Mouse (Mus musculus): ENCODE results near the gene 1700016D06Rik. TPM values are rescaled to one million over a fixed set of nuclear protein-coding genes. Genes with fewer than 3 reads are reported as not detected.
A peak's percentile ranks its signal among the peaks of the same experiment; 100 is the strongest.

1700016D06Rik gene
- polyA plus RNA-seq, 1 experiment from 2014 or later, result not detected

DNA sequence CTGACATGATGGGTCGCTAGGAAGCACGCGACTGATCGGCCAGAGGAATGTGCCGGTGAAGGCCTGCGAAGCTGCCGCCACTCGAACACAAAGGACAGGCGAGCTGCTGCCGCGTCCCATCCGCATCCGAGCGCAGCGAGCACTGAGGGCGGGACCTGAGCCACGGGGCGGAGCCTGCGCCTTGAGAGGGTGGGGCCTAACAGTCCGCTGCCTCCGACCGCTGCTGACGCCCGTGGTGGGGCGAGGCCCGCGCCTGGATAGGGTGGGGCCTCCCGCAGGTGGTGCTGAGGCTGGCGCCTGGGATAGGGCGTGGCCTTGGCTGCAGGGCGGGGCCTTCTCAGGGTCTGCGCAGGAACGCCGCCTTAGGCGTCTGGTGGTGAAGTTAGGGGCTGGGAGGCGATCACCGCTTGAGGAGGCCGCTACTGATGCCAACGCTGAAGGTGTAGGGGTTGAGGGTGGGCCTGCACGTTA, 65.2 kb downstream of the 1700016D06Rik start, which contains the start of gene Ankrd10:
Gene Ankrd10, minus strand, starts transcription at position 147 of the 471 bp plus-strand sequence.
- peak within 1 kb of the TSS; percentile 95 for H3K27ac ChIP-seq (replicated peaks; ENCODE audit: low read depth, low read length)
- no peaks in the 10 kb centered on the region for H3K27me3 ChIP-seq (ENCODE audit: control insufficient read depth, insufficient read depth, low read length)
- peak within 1 kb of the TSS; percentile 92 for H3K9ac ChIP-seq (ENCODE audit: low read length)
- peaks cover 14% of the 10 kb centered on the region for H3K4me1 ChIP-seq (ENCODE audit: control insufficient read depth, insufficient read depth, low read length)
- no peaks in the 10 kb centered on the region for H3K9me3 ChIP-seq (ENCODE audit: control insufficient read depth, low read length)
- under 1% methylated on average over 40 of the region's 40 CpGs for WGBS
- ATAC-seq (ENCODE audit: insufficient number of reproducible peaks, low FRiP score, low TSS enrichment, low read depth) (peak; percentile 93), DNase-seq (ENCODE audit: low spot score) (peak; percentile 97)
- H3K4me2 ChIP-seq (ENCODE audit: low read depth, severe bottlenecking), result peak within 1 kb of the TSS; percentile 81
- H3K36me3 ChIP-seq (ENCODE audit: control insufficient read depth, insufficient read depth, low read length), result peaks cover 13% of the 10 kb centered on the region; the same call in 1 of the 2 replicates
- peak within 1 kb of the TSS; percentile 87 for H3K4me3 ChIP-seq (ENCODE audit: low read depth, low read length)

DNA sequence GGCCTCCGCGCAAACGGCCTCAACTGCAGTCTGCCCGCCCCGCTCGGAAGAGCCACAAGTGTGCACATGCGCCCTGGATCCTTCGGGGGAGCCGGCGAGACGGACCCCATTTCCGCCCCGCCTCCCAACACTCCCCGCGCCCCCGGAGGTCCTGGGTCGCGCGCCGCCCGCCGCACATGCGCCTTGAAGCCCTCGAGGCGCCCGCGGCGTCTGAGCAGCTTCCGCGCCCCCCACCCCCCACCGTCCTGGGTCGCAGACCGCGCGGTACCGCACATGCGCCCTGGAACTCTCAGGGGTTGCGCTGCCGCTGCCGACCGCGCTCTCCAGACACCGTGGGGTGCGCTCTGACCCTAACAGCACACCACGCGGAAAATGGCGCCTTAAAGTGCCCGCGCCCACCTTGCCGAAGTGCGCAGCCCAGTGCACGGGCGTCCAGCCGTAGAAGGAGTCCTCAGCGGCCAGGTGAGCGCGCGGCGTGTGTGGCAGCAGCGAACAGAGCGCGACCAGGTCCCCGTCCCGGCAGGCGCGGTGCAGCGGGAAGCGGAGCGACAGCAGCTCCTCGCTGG, 65.8 kb downstream of the 1700016D06Rik start:
- peak; percentile 80 for ATAC-seq (ENCODE audit: insufficient number of reproducible peaks, low FRiP score, low TSS enrichment, low read depth)
- under 1% methylated on average over 69 of the region's 70 CpGs for WGBS
- H3K4me3 ChIP-seq (ENCODE audit: low read depth, low read length), result peak overlapping the region; percentile 87

DNA sequence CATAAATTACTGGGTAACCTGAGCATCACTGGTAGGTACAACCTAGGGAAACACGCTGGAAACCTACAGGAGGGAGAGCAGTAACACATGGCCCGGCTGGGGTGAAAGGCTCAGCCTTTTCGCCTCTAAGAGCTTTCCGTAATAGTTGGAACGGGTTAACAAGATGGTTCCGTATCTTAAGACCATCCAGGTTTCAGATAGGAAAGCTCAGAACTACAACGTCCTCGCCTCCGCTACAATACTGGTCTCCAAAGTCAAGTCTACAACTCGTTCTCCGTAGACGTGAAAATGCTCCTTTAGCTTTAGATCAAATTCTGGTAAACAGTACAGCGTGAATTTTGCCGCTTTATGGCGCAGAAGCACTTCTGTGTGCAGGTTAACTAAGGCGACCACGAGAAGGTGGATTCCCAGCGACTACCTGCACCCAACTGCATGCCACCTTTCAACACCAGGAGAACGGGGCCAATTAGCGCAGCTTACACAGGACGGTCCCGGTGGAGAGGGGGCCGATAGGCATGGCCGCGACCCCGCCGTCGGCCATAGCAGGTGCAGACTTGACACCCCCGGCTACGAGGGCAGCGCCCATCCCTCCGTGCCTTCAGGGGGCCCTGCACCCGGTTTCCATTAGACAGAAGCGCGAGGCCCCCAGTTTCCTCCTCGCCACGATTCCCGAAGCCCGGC, 66.4 kb downstream of the 1700016D06Rik start:
- DNase-seq (ENCODE audit: low spot score), result peak; percentile 38
- H3K9ac ChIP-seq (ENCODE audit: low read length), result peak overlapping the region; percentile 92
- H3K36me3 ChIP-seq (ENCODE audit: control insufficient read depth, insufficient read depth, low read length), result peaks cover 14% of the 10 kb centered on the region; the same call in 1 of the 2 replicates
- peak; percentile 11; the same call in 1 of the 2 replicates for ATAC-seq (ENCODE audit: insufficient number of reproducible peaks, low FRiP score, low TSS enrichment, low read depth)
- peaks cover 14% of the 10 kb centered on the region for H3K4me1 ChIP-seq (ENCODE audit: control insufficient read depth, insufficient read depth, low read length)
- peak overlapping the region; percentile 87 for H3K4me3 ChIP-seq (ENCODE audit: low read depth, low read length)
- H3K9me3 ChIP-seq (ENCODE audit: control insufficient read depth, low read length), result no peaks in the 10 kb centered on the region
- no peaks in the 10 kb centered on the region for H3K27me3 ChIP-seq (ENCODE audit: control insufficient read depth, insufficient read depth, low read length)
- WGBS, result under 1% methylated on average over 39 of the region's 39 CpGs
- H3K27ac ChIP-seq (replicated peaks; ENCODE audit: low read depth, low read length), result peak overlapping the region; percentile 17; the same call in 1 of the 2 replicates
- H3K4me2 ChIP-seq (ENCODE audit: low read depth, severe bottlenecking), result peak overlapping the region; percentile 81

More for the DNA sequence above, 65.8 kb downstream of the 1700016D06Rik start:
- Histone ChIP-seq H3K4me1 (ENCODE audit: control insufficient read depth, insufficient read depth, low read length) (peaks cover 14% of the 10 kb centered on the region), H3K27ac (replicated peaks; ENCODE audit: low read depth, low read length) (peak overlapping the region; percentile 95), H3K9me3 (ENCODE audit: control insufficient read depth, low read length) (no peaks in the 10 kb centered on the region), H3K9ac (ENCODE audit: low read length) (peak overlapping the region; percentile 92), H3K27me3 (ENCODE audit: control insufficient read depth, insufficient read depth, low read length) (no peaks in the 10 kb centered on the region), H3K36me3 (ENCODE audit: control insufficient read depth, insufficient read depth, low read length) (peaks cover 14% of the 10 kb centered on the region; the same call in 1 of the 2 replicates), H3K4me2 (ENCODE audit: low read depth, severe bottlenecking) (peak overlapping the region; percentile 81)
- DNase-seq (ENCODE audit: low spot score), result peak; percentile 93

DNA sequence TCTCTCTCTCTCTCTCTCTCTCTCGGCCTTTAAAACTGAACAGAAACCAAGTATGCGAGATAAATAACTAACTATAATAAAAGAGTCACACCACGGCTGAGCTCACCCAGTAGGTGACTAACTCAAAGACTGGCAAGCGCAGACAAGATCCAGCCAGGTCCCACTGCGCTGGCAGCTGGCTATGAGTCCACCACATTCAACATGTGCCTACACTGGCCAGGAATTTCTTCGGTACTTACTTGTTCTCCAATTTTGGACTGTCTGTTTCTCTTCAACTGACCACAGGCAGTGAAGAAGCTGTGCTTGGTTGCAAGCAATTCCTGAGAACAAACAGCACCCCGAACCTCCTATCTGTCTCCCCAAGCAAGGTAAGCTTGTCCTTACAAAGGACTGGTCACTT, 67.4 kb downstream of the 1700016D06Rik start:
- Histone ChIP-seq H3K36me3 (ENCODE audit: control insufficient read depth, insufficient read depth, low read length) (peaks cover 19% of the 10 kb centered on the region; the same call in 1 of the 2 replicates), H3K4me2 (ENCODE audit: low read depth, severe bottlenecking) (peak overlapping the region; percentile 81), H3K9ac (ENCODE audit: low read length) (no peak overlapping the region), H3K9me3 (ENCODE audit: control insufficient read depth, low read length) (no peaks in the 10 kb centered on the region), H3K4me3 (ENCODE audit: low read depth, low read length) (peak overlapping the region; percentile 87), H3K27me3 (ENCODE audit: control insufficient read depth, insufficient read depth, low read length) (no peaks in the 10 kb centered on the region), H3K27ac (replicated peaks; ENCODE audit: low read depth, low read length) (no peak overlapping the region), H3K4me1 (ENCODE audit: control insufficient read depth, insufficient read depth, low read length) (peaks cover 14% of the 10 kb centered on the region)
- ATAC-seq (ENCODE audit: insufficient number of reproducible peaks, low FRiP score, low TSS enrichment, low read depth) (no peak), DNase-seq (ENCODE audit: low spot score) (no peak)
- WGBS, result 66% methylated on average over 7 of the region's 7 CpGs

GRCm38 (mm10) chr8:11632406-11632805, 68.5 kb downstream of the 1700016D06Rik start:
- H3K27me3 ChIP-seq (ENCODE audit: control insufficient read depth, insufficient read depth, low read length), result no peaks in the 10 kb centered on the region
- peaks cover 14% of the 10 kb centered on the region for H3K4me1 ChIP-seq (ENCODE audit: control insufficient read depth, insufficient read depth, low read length)
- peak overlapping the region; percentile 81; the same call in 1 of the 2 replicates for H3K4me2 ChIP-seq (ENCODE audit: low read depth, severe bottlenecking)
- ATAC-seq (ENCODE audit: insufficient number of reproducible peaks, low FRiP score, low TSS enrichment, low read depth) (no peak), DNase-seq (ENCODE audit: low spot score) (no peak)
- no peaks in the 10 kb centered on the region for H3K9me3 ChIP-seq (ENCODE audit: control insufficient read depth, low read length)
- H3K9ac ChIP-seq (ENCODE audit: low read length), result no peak overlapping the region
- H3K36me3 ChIP-seq (ENCODE audit: control insufficient read depth, insufficient read depth, low read length), result peaks cover 24% of the 10 kb centered on the region; the same call in 1 of the 2 replicates
- WGBS, result 51% methylated on average over 2 of the region's 2 CpGs
- no peak overlapping the region for H3K27ac ChIP-seq (replicated peaks; ENCODE audit: low read depth, low read length)
- H3K4me3 ChIP-seq (ENCODE audit: low read depth, low read length), result no peak overlapping the region

GRCm38 (mm10) chr8:11629206-11629605, 71.7 kb downstream of the 1700016D06Rik start:
- Histone ChIP-seq H3K9ac (ENCODE audit: low read length) (no peak overlapping the region), H3K27ac (replicated peaks; ENCODE audit: low read depth, low read length) (no peak overlapping the region), H3K27me3 (ENCODE audit: control insufficient read depth, insufficient read depth, low read length) (no peaks in the 10 kb centered on the region), H3K36me3 (ENCODE audit: control insufficient read depth, insufficient read depth, low read length) (peaks cover 30% of the 10 kb centered on the region), H3K9me3 (ENCODE audit: control insufficient read depth, low read length) (no peaks in the 10 kb centered on the region), H3K4me2 (ENCODE audit: low read depth, severe bottlenecking) (no peak overlapping the region), H3K4me1 (ENCODE audit: control insufficient read depth, insufficient read depth, low read length) (peaks cover 12% of the 10 kb centered on the region), H3K4me3 (ENCODE audit: low read depth, low read length) (no peak overlapping the region)
- 83% methylated on average over 5 of the region's 5 CpGs for WGBS
- ATAC-seq (ENCODE audit: insufficient number of reproducible peaks, low FRiP score, low TSS enrichment, low read depth), result no peak
- no peak for DNase-seq (ENCODE audit: low spot score)

- Histone ChIP-seq H3K4me1 (ENCODE audit: control insufficient read depth, insufficient read depth, low read length) (peaks cover 7% of the 10 kb centered on the region), H3K9ac (ENCODE audit: low read length) (no peak overlapping the region), H3K27me3 (ENCODE audit: control insufficient read depth, insufficient read depth, low read length) (no peaks in the 10 kb centered on the region), H3K27ac (replicated peaks; ENCODE audit: low read depth, low read length) (no peak overlapping the region), H3K9me3 (ENCODE audit: control insufficient read depth, low read length) (no peaks in the 10 kb centered on the region), H3K4me3 (ENCODE audit: low read depth, low read length) (no peak overlapping the region), H3K4me2 (ENCODE audit: low read depth, severe bottlenecking) (no peak overlapping the region), H3K36me3 (ENCODE audit: control insufficient read depth, insufficient read depth, low read length) (peaks cover 30% of the 10 kb centered on the region)
- DNase-seq (ENCODE audit: low spot score) (no peak), ATAC-seq (ENCODE audit: insufficient number of reproducible peaks, low FRiP score, low TSS enrichment, low read depth) (no peak)
- WGBS, result 67% methylated on average over 7 of the region's 7 CpGs
These were observed 72.2 kb downstream of the 1700016D06Rik start for GRCm38 (mm10) chr8:11628506-11629132.

- Histone ChIP-seq H3K27me3 (ENCODE audit: control insufficient read depth, insufficient read depth, low read length) (no peaks in the 10 kb centered on the region), H3K4me1 (ENCODE audit: control insufficient read depth, insufficient read depth, low read length) (0 out of 2 replicates have a peak, but pooled peaks cover 5% of the 10 kb centered on the region), H3K27ac (replicated peaks; ENCODE audit: low read depth, low read length) (no peak overlapping the region), H3K4me3 (ENCODE audit: low read depth, low read length) (no peak overlapping the region), H3K9me3 (ENCODE audit: control insufficient read depth, low read length) (no peaks in the 10 kb centered on the region), H3K36me3 (ENCODE audit: control insufficient read depth, insufficient read depth, low read length) (peaks cover 30% of the 10 kb centered on the region), H3K9ac (ENCODE audit: low read length) (no peak overlapping the region), H3K4me2 (ENCODE audit: low read depth, severe bottlenecking) (no peak overlapping the region)
- WGBS, result 86% methylated on average over 9 of the region's 9 CpGs
- no peak for DNase-seq (ENCODE audit: low spot score)
- ATAC-seq (ENCODE audit: insufficient number of reproducible peaks, low FRiP score, low TSS enrichment, low read depth), result no peak
These were observed 73.1 kb downstream of the 1700016D06Rik start for GRCm38 (mm10) chr8:11627717-11628116.
